Mouse (Mus musculus) small intestine, adult 2 months (tissue): ENCODE data around the gene Itgb7.

Experiments
- CTCF ChIP-seq: fragments of 200-500 bp; IDR thresholded peaks from 2 replicates; pipeline ENCODE4 v1.5.1; 2012; ENCODE audit warnings: low read depth, mild to moderate bottlenecking, control low read depth, inconsistent platforms, low read length, moderate library complexity, mixed read lengths; ENCODE audit not compliant: insufficient replicate concordance, insufficient read length; ENCODE audit errors: extremely low read depth
- POLR2A ChIP-seq: fragments of 200-500 bp; IDR thresholded peaks from 2 replicates; pipeline ENCODE4 v1.6.1; 2012; ENCODE audit warnings: low read depth, mild to moderate bottlenecking, control low read depth, inconsistent platforms, low read length, moderate library complexity

DNA sequence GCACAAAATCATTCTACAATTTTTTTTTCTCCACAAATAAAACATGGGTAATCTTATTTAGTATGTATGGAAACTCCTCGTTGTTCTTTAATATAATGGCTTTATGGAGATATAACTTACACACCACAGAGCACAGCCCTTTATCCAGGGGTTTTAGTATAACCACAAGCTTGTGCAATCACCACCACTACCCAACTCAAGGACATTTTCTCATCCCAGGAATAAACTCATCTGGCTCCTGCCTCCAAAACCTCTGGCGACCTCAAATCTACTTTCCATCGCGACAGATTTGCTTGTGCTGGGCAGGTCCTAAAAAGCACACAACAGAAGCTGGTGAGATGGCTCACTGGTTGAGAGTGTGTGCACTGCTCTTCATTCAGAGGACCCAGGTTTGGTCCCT, 38.1 kb downstream of the Itgb7 start:
- TF ChIP-seq CTCF (no peak), POLR2A (no peak)
